Mouse (Mus musculus) G1E (cell line): ENCODE data around the gene Spag9. TPM values are rescaled to one million over a fixed set of nuclear protein-coding genes. Genes with fewer than 3 reads are reported as not detected.

Experiments used
- ATAC-seq: 2 replicates; pipeline ENCODE4 v1.8.0; 2016; ENCODE audit warnings: mild to moderate bottlenecking; ENCODE audit not compliant: insufficient number of reproducible peaks, poor library complexity, low FRiP score, severe bottlenecking; ENCODE audit errors: extremely low read depth
- DNase-seq: peaks from one replicate; pipeline ENCODE4 v3.0.0; 2012; ENCODE audit warnings: low spot score
- H3K27me3 ChIP-seq: 2 replicates; pipeline ENCODE4 v1.6.1; 2012; ENCODE audit warnings: mild to moderate bottlenecking, low read length, inconsistent platforms; ENCODE audit not compliant: insufficient read depth
- H3K36me3 ChIP-seq: replicated peaks from 2 replicates; pipeline ENCODE3; 2012; ENCODE audit warnings: mild to moderate bottlenecking, inconsistent platforms
- H3K4me1 ChIP-seq: 2 replicates; pipeline ENCODE4 v1.6.1; 2012; ENCODE audit warnings: low read depth, low read length, inconsistent platforms, mixed read lengths; ENCODE audit not compliant: insufficient read depth
- H3K4me3 ChIP-seq: 2 replicates; pipeline ENCODE4 v1.5.1; 2012; ENCODE audit warnings: low read depth, mild to moderate bottlenecking, inconsistent platforms, low read length, moderate library complexity, mixed read lengths
- H3K9me3 ChIP-seq: replicated peaks from 2 replicates; pipeline ENCODE4 v1.6.1; 2012; ENCODE audit warnings: inconsistent platforms
- CTCF ChIP-seq: IDR thresholded peaks from 2 replicates; pipeline ENCODE4 v1.5.1; 2012; ENCODE audit warnings: low read depth, low read length, inconsistent platforms, mixed read lengths
- GATA1 ChIP-seq: IDR thresholded peaks from 2 replicates; pipeline ENCODE4 v1.6.1; 2012; ENCODE audit warnings: borderline replicate concordance, low read length, inconsistent platforms, mixed read lengths
- GATA2 ChIP-seq: IDR thresholded peaks from 2 replicates; pipeline ENCODE4 v1.6.1; 2012; ENCODE audit warnings: low read depth, low read length, inconsistent platforms, borderline replicate concordance
- POLR2AphosphoS5 ChIP-seq: IDR thresholded peaks from 2 replicates; pipeline ENCODE4 v1.6.1; 2012; ENCODE audit warnings: low read depth, low read length, inconsistent platforms; ENCODE audit not compliant: insufficient replicate concordance
- TAL1 ChIP-seq: conservative IDR thresholded peaks from 2 replicates; pipeline ENCODE4 v1.6.1; 2012; ENCODE audit warnings: low read depth, low read length, inconsistent platforms, mixed read lengths
- polyA plus RNA-seq: library from polyadenylated mRNA; stranded (reverse); fragments of >175 nt; gene quantifications from 2 replicates; pipeline ENCODE4 v1.2.3, GENCODE M21; 2012
- total RNA-seq, 2 experiments: library from RNA; stranded (forward) in 1 of 2; stranded (reverse) in 1 of 2; fragments of 200-1000 nt in 1 of 2; fragments of >200 nt in 1 of 2; fragmentation: Nextera tagmentation in 1 of 2; gene quantifications; 2 replicates each; pipeline ENCODE4 v1.2.3; 2014 to 2017

The Spag9 gene
- total and polyA plus RNA-seq, 3 experiments = 10.5 to 65.0 (median 53.3) TPM

DNA sequence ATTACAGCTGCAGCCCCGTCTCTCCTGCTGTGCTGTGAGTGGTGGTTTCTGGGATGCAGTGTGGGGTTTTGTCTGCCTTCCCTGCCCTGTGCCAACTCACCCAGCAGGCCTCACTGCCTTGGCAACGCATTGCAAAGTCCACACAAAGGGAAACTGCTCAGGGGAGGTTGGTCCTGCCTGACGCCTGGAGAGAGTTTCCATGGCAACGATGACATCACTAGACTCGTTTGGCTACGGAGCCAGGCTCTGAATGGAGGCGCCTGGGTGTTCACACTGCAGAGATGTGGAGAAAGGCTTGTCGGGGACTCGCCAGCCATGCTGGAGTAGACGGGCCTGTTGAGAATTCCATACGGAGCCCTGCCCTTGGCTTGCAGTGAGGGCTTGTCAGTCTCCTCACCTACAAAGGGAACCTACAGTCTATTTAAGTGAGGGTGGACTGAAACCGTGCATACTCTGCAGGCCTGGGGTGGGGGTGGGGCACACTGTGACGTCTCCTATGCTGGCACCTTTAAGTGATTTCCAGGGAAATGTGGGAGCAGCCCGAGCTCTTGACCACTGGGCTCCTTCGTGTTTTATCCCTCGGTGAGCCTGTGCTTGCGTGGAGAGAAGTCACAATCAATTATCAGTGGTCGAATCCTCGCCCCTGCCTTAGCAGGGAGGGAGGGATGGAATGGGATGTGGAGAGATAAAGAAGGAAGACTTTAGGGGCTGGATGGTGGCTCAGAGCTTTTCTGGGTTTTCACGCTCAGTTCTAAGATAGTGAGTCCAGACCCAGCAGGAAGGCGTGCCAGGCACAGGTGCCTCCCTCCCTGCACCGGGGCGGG is 164.8 kb downstream of the Spag9 start:
- ATAC-seq (no peak), DNase-seq (no peak)
- Histone ChIP-seq H3K9me3 (no peaks in the 10 kb centered on the region), H3K4me1 (peaks cover 7% of the 10 kb centered on the region; the same call in 1 of the 2 replicates), H3K36me3 (no peaks in the 10 kb centered on the region), H3K27me3 (peaks cover 73% of the 10 kb centered on the region), H3K4me3 (no peak overlapping the region)
- TF ChIP-seq CTCF = no peak
- no peak for TF ChIP-seq GATA1
- TF ChIP-seq POLR2AphosphoS5 = no peak
- TF ChIP-seq GATA2 = no peak
- TF ChIP-seq TAL1 = no peak

DNA sequence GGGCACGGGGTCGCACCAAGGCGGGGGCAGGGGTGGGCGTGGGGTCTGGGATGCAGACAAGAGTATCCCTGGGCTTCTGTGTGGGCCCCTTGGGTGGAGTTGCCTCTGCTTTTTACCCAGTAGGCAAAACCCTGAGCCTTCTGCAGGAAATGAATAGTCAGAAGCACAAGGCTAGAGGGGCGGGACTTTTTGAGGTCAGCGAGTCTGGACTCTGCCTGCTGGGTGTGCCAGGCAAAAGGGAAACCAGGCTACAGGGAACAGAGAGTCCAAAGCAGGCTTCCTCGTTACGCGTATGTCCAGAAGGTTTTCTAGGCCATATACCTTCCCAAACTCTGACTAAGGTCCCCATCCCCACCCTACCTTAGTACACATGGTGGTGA is 165.4 kb downstream of the Spag9 start:
- H3K36me3 ChIP-seq = no peaks in the 10 kb centered on the region
- TF ChIP-seq GATA2 (no peak), POLR2AphosphoS5 (no peak), GATA1 (no peak), TAL1 (no peak), CTCF (no peak)
- H3K4me3 ChIP-seq = no peak overlapping the region
- DNase-seq = no peak
- no peaks in the 10 kb centered on the region for H3K9me3 ChIP-seq
- ATAC-seq = no peak
- H3K27me3 ChIP-seq = peaks cover 79% of the 10 kb centered on the region
- peaks cover 7% of the 10 kb centered on the region; the same call in 1 of the 2 replicates for H3K4me1 ChIP-seq

DNA sequence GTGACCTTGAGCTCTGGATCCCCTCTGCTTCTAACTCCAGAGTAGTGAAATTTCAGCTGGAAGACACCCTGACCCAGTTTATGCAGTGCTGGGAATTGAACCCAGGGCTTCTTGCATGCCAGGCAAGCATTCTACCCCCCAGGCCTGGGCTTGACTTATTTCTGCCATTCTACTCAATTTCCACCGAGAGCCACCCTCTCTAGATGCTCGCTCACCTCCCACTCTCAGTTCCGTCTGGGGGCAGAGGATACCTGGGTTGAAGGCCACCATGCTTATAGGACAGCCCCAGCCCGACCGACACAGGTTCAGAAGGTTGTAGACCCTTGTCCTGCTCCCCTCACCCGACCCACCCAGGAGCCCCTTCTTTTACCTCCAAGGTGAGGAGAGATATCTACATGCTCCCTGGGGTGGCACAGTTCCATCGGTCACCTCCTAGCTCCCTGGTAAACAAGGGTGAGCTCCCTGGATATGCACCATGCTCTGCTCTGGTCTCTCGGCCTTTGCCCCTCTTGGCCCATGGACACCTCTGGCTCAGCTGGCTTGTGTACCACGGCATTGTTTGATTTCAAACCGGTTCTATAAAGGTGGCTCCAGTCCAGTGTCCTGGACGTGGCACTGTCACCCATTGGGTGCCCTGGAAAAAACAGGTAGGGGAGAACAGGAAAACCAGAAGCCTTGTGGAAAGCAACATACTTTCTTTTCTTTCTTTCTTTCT is 166.1 kb downstream of the Spag9 start:
- Histone ChIP-seq H3K36me3 (no peaks in the 10 kb centered on the region), H3K27me3 (peaks cover 78% of the 10 kb centered on the region), H3K9me3 (no peaks in the 10 kb centered on the region), H3K4me1 (peaks cover 7% of the 10 kb centered on the region; the same call in 1 of the 2 replicates), H3K4me3 (no peak overlapping the region)
- no peak for TF ChIP-seq POLR2AphosphoS5
- no peak for TF ChIP-seq CTCF
- no peak for TF ChIP-seq TAL1
- TF ChIP-seq GATA2 = no peak
- TF ChIP-seq GATA1 = no peak
- DNase-seq (no peak), ATAC-seq (no peak)

GRCm38 (mm10) chr11:94163005-94163767 is 167.3 kb downstream of the Spag9 start:
- Histone ChIP-seq H3K36me3 (no peaks in the 10 kb centered on the region), H3K4me1 (peaks cover 7% of the 10 kb centered on the region; the same call in 1 of the 2 replicates), H3K9me3 (no peaks in the 10 kb centered on the region), H3K4me3 (no peak overlapping the region), H3K27me3 (peaks cover 78% of the 10 kb centered on the region)
- TF ChIP-seq TAL1 (no peak), POLR2AphosphoS5 (no peak), CTCF (no peak), GATA1 (no peak), GATA2 (no peak)
- DNase-seq = no peak
- no peak for ATAC-seq

GRCm38 (mm10) chr11:94165745-94166144 is 169.9 kb downstream of the Spag9 start:
- no peak for TF ChIP-seq GATA2
- no peak for TF ChIP-seq TAL1
- no peak for TF ChIP-seq CTCF
- no peak for TF ChIP-seq GATA1
- TF ChIP-seq POLR2AphosphoS5 = no peak
- Histone ChIP-seq H3K36me3 (no peaks in the 10 kb centered on the region), H3K27me3 (peaks cover 67% of the 10 kb centered on the region), H3K9me3 (no peaks in the 10 kb centered on the region), H3K4me1 (peaks cover 3% of the 10 kb centered on the region; the same call in 1 of the 2 replicates), H3K4me3 (no peak overlapping the region)
- DNase-seq (no peak), ATAC-seq (no peak)

DNA sequence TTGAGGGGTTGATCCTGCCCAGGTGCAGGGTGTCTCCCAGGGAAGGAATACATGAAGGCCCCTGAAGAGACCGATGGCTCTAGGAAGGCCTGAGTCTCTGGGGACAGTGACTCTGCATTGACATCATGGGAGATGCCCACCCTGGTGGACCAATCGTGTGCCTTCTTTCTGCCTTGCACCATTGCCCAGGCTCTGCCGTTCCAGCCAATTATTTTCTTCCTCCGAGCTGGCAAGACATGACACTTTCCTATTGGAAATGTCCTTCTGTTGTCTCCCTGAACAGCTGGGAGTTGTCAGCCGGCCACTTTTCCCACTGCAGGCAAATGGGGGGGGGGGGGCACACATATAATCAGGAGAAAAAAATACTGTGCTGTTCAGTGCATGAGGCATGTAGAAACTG is 172.3 kb downstream of the Spag9 start:
- no peak for ATAC-seq
- Histone ChIP-seq H3K9me3 (no peaks in the 10 kb centered on the region), H3K36me3 (no peaks in the 10 kb centered on the region), H3K27me3 (peaks cover 66% of the 10 kb centered on the region), H3K4me3 (no peak overlapping the region), H3K4me1 (peaks cover 6% of the 10 kb centered on the region; the same call in 1 of the 2 replicates)
- TF ChIP-seq POLR2AphosphoS5 (no peak), GATA1 (no peak), TAL1 (no peak), CTCF (no peak), GATA2 (no peak)
- no peak for DNase-seq
